Mouse (Mus musculus) hindbrain, embryonic 12.5 days (tissue): ENCODE measurements around the gene Zcchc4. TPM values are rescaled to one million over a fixed set of nuclear protein-coding genes. Genes with fewer than 3 reads are reported as not detected.

Experiments used
- ATAC-seq: fragments of 200-750 bp; cut with Nextera tagmentation; 2 replicates; pipeline ENCODE4 v1.8.0; 2017; ENCODE audit warnings: moderate TSS enrichment; ENCODE audit not compliant: low FRiP score
- H3K27ac ChIP-seq: fragments of 300-500 bp; sonication (generic); 2 replicates; pipeline ENCODE4 v1.5.1; 2016; ENCODE audit warnings: mild to moderate bottlenecking
- H3K27me3 ChIP-seq: fragments of 300-500 bp; sonication (generic); 2 replicates; pipeline ENCODE4 v1.6.1; 2016; ENCODE audit warnings: mild to moderate bottlenecking
- H3K36me3 ChIP-seq: fragments of 300-500 bp; sonication (generic); 2 replicates; pipeline ENCODE4 v1.6.1; 2016; ENCODE audit warnings: mild to moderate bottlenecking
- H3K4me1 ChIP-seq: fragments of 300-500 bp; sonication (generic); 2 replicates; pipeline ENCODE4 v1.6.1; 2016
- H3K4me2 ChIP-seq: fragments of 300-500 bp; sonication (generic); replicated peaks from 2 replicates; pipeline ENCODE4 v1.6.1; 2016; ENCODE audit warnings: mild to moderate bottlenecking
- H3K4me3 ChIP-seq: fragments of 300-500 bp; sonication (generic); 2 replicates; pipeline ENCODE4 v1.5.1; 2016; ENCODE audit warnings: mild to moderate bottlenecking
- H3K9ac ChIP-seq: fragments of 300-500 bp; sonication (generic); 2 replicates; pipeline ENCODE4 v1.6.1; 2016; ENCODE audit warnings: mild to moderate bottlenecking, moderate library complexity
- H3K9me3 ChIP-seq: fragments of 300-500 bp; sonication (generic); replicated peaks from 2 replicates; pipeline ENCODE4 v1.6.1; 2016; ENCODE audit warnings: mild to moderate bottlenecking
- WGBS: fragments of 180-500 bp; shearing (Covaris S2); methylation state at CpG from one replicate; pipeline ENCODE4 v1.1.7; 2016; 5-methylcytosine and 5-hydroxymethylcytosine counted together
- polyA plus RNA-seq: library from polyadenylated mRNA; unstranded; fragments of >200 nt; fragmentation: Nextera tagmentation; extraction: Ambion mirVana; gene quantifications from 2 replicates; pipeline ENCODE4 v1.2.1, GENCODE M21; 2016

The Zcchc4 gene
- polyA plus RNA-seq = 17.6 and 18.2 TPM in 2 replicates

DNA sequence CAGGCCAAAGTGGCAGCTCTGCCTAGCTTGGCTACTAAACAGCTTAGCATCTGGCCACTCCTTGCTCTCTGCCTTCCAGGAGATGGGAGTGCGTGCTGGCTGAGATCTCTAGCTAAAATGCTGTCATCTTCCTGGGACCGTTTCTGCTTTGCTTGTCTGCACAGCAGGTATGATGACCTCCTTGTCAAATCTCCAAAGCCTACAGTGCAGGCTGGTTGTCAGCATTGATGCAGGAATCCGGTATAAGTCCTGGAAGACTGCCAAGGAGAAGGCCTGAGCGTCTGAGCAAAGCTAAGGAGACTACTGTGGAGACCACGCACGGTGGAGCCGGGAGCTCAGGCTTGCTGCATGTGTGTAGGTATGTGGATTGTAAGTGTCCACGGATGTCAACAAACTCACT, at the start of gene Zcchc4:
TSS of gene Zcchc4 (plus strand) at position 173 of the 400 bp plus-strand sequence.
- Histone ChIP-seq H3K4me1 (no peaks in the 10 kb centered on the region), H3K4me2 (no peak within 1 kb of the TSS), H3K27me3 (no peaks in the 10 kb centered on the region), H3K9me3 (no peaks in the 10 kb centered on the region), H3K36me3 (no peaks in the 10 kb centered on the region), H3K9ac (no peak within 1 kb of the TSS), H3K27ac (no peak within 1 kb of the TSS), H3K4me3 (no peak within 1 kb of the TSS)
- no peak for ATAC-seq
- 75% methylated on average over 8 of the region's 8 CpGs for WGBS

DNA sequence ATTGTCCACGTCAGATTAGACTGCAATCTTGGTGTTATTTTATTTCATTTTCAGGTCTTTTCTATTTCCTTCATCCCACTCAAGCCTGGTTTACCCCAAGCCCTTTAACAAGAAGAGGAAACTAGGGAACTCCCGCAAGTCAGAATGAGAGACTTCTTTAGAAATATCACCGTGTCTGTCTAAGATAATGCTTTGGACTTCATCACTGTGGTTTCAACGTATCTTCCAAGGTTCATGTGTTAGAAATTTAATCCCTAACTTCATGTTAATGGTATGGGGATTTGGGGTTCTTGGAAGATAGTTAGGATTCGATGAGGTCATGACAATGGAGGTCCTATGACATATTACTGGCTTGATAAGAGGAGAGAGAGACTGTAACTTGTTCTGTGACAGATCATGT, 47.5 kb upstream of the Zcchc4 start:
- no peak for ATAC-seq
- Histone ChIP-seq H3K27ac (no peak overlapping the region), H3K36me3 (no peaks in the 10 kb centered on the region), H3K4me3 (no peak overlapping the region), H3K4me1 (no peaks in the 10 kb centered on the region), H3K27me3 (no peaks in the 10 kb centered on the region), H3K9ac (no peak overlapping the region), H3K4me2 (no peak overlapping the region), H3K9me3 (no peaks in the 10 kb centered on the region)
- WGBS = 85% methylated on average over 5 of the region's 5 CpGs

GRCm38 (mm10) chr5:52732811-52733210, 42.4 kb upstream of the Zcchc4 start:
- no peaks in the 10 kb centered on the region for H3K9me3 ChIP-seq
- no peak overlapping the region for H3K4me2 ChIP-seq
- ATAC-seq = no peak
- H3K27me3 ChIP-seq = no peaks in the 10 kb centered on the region
- no peaks in the 10 kb centered on the region for H3K4me1 ChIP-seq
- no peak overlapping the region for H3K9ac ChIP-seq
- H3K36me3 ChIP-seq = no peaks in the 10 kb centered on the region
- 78% methylated on average over 4 of the region's 4 CpGs for WGBS
- H3K4me3 ChIP-seq = no peak overlapping the region
- no peak overlapping the region for H3K27ac ChIP-seq

DNA sequence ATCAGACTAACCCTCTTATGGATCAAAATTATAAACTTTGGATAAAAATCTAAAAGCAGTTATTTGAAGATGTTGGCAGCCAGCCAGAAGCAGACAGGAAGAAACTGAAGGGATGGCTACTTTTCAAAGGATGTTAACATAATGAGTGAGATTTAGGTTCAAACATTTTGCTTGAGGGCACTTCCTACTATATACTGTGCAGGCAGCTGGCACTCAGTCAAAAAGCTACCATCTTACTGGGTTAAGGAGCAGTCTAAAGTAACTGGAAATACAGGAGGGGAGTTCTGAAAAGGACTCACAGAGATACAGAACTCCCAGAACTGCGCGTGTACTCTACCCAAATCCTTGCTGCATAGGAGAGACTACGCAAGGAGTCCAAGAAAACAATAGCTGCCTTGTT, 39.2 kb upstream of the Zcchc4 start:
- no peaks in the 10 kb centered on the region for H3K27me3 ChIP-seq
- no peaks in the 10 kb centered on the region for H3K9me3 ChIP-seq
- H3K4me1 ChIP-seq = no peaks in the 10 kb centered on the region
- no peak overlapping the region for H3K4me2 ChIP-seq
- no peak overlapping the region for H3K4me3 ChIP-seq
- ATAC-seq = no peak
- WGBS = 67% methylated on average over 3 of the region's 3 CpGs
- H3K27ac ChIP-seq = no peak overlapping the region
- H3K9ac ChIP-seq = no peak overlapping the region
- H3K36me3 ChIP-seq = no peaks in the 10 kb centered on the region

GRCm38 (mm10) chr5:52741391-52742111, 33.7 kb upstream of the Zcchc4 start, which contains the start of gene Pi4k2b:
Pi4k2b (plus strand) TSS chr5:52741574.
- H3K4me1 ChIP-seq = no peaks in the 10 kb centered on the region; the same call in 1 of the 2 replicates
- peak within 1 kb of the TSS; percentile 85 for H3K4me3 ChIP-seq
- peak within 1 kb of the TSS; percentile 77 for H3K9ac ChIP-seq
- peak within 1 kb of the TSS; percentile 79 for H3K4me2 ChIP-seq
- H3K36me3 ChIP-seq = no peaks in the 10 kb centered on the region
- peak within 1 kb of the TSS; percentile 67 for H3K27ac ChIP-seq
- WGBS = under 1% methylated on average over 32 of the region's 75 CpGs
- peak; percentile 93 for ATAC-seq
- no peaks in the 10 kb centered on the region for H3K9me3 ChIP-seq
- H3K27me3 ChIP-seq = no peaks in the 10 kb centered on the region

GRCm38 (mm10) chr5:52742112-52742813, 32.9 kb upstream of the Zcchc4 start:
- H3K4me2 ChIP-seq = peak overlapping the region; percentile 79
- 3% methylated on average over 17 of the region's 17 CpGs for WGBS
- no peak for ATAC-seq
- H3K9me3 ChIP-seq = no peaks in the 10 kb centered on the region
- no peaks in the 10 kb centered on the region; the same call in 1 of the 2 replicates for H3K4me1 ChIP-seq
- peak overlapping the region; percentile 77 for H3K9ac ChIP-seq
- H3K4me3 ChIP-seq = peak overlapping the region; percentile 85
- no peaks in the 10 kb centered on the region for H3K27me3 ChIP-seq
- H3K27ac ChIP-seq = peak overlapping the region; percentile 67
- H3K36me3 ChIP-seq = no peaks in the 10 kb centered on the region

- Histone ChIP-seq H3K36me3 (no peaks in the 10 kb centered on the region), H3K9me3 (no peaks in the 10 kb centered on the region), H3K27me3 (no peaks in the 10 kb centered on the region), H3K9ac (no peak overlapping the region), H3K27ac (no peak overlapping the region), H3K4me2 (peak overlapping the region; percentile 79), H3K4me1 (no peaks in the 10 kb centered on the region; the same call in 1 of the 2 replicates), H3K4me3 (no peak overlapping the region; the same call in 1 of the 2 replicates)
- no peak for ATAC-seq
- WGBS = 45% methylated on average over 4 of the region's 4 CpGs
These were observed 32.0 kb upstream of the Zcchc4 start for GRCm38 (mm10) chr5:52743231-52743630.

DNA sequence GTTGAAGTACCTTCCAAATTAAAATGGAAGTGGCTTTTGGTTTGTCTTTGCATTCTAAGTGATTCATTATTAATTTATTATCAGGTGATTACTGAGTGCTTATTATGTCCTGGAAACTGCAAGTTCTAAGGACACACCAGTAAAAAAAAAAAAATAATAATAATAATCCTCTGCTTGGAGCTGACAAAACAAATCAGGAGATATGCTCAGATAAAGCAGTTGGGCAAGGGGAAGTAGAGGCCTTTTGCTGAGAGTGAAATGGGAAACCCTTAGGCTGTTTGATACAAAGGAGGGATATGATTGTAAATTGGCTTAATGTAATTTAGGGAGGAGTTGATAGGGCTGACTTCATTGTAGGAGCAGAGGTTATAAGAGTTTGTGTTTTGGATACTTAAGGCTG, 28.3 kb upstream of the Zcchc4 start:
- Histone ChIP-seq H3K9me3 (no peaks in the 10 kb centered on the region), H3K9ac (no peak overlapping the region), H3K4me2 (no peak overlapping the region), H3K4me3 (no peak overlapping the region), H3K4me1 (no peaks in the 10 kb centered on the region; the same call in 1 of the 2 replicates), H3K27ac (no peak overlapping the region), H3K36me3 (no peaks in the 10 kb centered on the region), H3K27me3 (no peaks in the 10 kb centered on the region)
- ATAC-seq = no peak

DNA sequence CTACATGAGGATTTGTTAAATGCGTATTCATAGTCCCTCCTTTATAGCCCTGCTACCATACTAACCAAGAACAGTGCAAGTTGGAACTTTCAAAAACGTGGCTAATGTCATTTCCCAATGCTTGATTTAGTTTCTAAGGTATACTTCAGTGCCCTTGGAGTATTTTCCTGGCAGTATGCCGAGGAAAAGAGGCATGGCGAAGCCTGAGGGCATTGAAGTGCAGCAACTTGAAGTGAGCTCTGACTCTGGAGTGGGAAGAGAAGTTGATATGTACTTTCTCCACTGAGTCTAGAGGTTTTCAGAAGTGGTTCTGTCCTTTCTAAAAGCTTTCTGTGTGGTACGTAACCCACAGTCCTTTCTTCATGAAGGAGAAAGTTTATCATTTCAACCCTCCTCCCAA, 26.5 kb upstream of the Zcchc4 start:
- no peak overlapping the region for H3K4me2 ChIP-seq
- H3K4me1 ChIP-seq = no peaks in the 10 kb centered on the region
- no peak for ATAC-seq
- 84% methylated on average over 5 of the region's 5 CpGs for WGBS
- H3K9me3 ChIP-seq = no peaks in the 10 kb centered on the region
- no peaks in the 10 kb centered on the region for H3K36me3 ChIP-seq
- no peaks in the 10 kb centered on the region for H3K27me3 ChIP-seq
- H3K9ac ChIP-seq = no peak overlapping the region
- no peak overlapping the region for H3K27ac ChIP-seq
- no peak overlapping the region for H3K4me3 ChIP-seq

DNA sequence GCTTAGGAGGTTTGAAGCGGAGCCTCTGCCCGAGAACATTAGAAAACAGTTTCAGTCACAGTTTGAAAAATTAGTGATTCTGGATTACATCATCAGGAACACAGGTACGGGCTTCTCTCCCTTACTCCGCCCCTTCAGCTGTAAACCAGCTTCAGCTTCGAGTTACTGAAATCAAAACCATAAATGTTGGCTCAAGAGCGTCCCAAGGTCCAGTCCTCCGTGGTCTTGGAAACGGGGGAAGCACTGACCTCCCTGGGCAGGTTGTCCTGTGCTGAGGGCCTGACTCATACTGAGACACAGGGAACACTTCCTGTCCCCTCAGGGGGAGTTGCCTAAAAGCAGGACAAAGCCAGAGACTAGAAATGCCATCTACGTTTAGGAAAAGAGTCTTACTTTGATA, 22.1 kb upstream of the Zcchc4 start:
- no peak overlapping the region for H3K27ac ChIP-seq
- H3K4me2 ChIP-seq = no peak overlapping the region
- no peaks in the 10 kb centered on the region for H3K36me3 ChIP-seq
- no peak overlapping the region for H3K4me3 ChIP-seq
- ATAC-seq = no peak
- no peak overlapping the region for H3K9ac ChIP-seq
- H3K9me3 ChIP-seq = no peaks in the 10 kb centered on the region
- no peaks in the 10 kb centered on the region for H3K4me1 ChIP-seq
- no peaks in the 10 kb centered on the region for H3K27me3 ChIP-seq
- 84% methylated on average over 9 of the region's 9 CpGs for WGBS

DNA sequence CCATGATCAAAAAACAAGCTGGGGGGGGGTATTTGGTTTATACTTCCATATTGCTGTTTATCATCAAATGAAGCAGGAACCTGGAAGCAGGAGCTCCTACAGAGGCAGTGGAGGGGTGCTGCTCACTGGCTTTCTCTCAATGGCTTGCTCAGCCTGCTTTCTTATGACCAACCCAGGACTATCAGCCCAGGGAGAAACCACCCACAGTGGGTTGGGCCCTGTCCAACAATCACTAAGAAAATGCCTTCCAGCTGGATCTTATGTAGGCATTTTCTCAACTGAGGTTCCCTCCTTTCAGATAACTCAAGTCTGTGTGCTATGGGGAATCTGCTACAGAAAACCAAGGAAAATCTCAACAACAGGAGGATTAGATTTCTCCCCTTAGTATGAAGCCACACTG, 21.0 kb upstream of the Zcchc4 start:
- H3K27ac ChIP-seq = no peak overlapping the region
- no peaks in the 10 kb centered on the region for H3K9me3 ChIP-seq
- H3K27me3 ChIP-seq = no peaks in the 10 kb centered on the region
- no peak overlapping the region for H3K9ac ChIP-seq
- no peak for ATAC-seq
- no peak overlapping the region for H3K4me2 ChIP-seq
- no peak overlapping the region for H3K4me3 ChIP-seq
- no peaks in the 10 kb centered on the region for H3K36me3 ChIP-seq
- H3K4me1 ChIP-seq = no peaks in the 10 kb centered on the region

DNA sequence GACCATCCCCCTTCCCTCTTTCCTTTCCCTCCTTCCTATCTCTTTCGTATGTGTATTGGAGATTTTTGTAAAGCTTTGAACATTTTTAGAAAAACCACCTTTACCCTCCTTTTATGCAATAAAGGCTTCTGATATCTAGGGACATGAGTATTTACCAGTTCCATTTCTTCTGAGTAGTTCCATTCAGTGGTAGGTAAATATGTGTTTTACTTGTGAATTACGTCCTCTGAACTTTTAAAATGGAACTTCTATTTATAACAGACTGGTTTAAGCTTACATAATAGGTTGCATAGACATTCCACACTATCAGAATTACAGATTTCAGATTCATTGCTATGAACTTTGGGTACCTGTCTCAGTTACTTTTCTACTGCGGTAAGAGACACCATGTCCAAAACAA, 19.9 kb upstream of the Zcchc4 start:
- H3K9ac ChIP-seq = no peak overlapping the region
- no peak overlapping the region for H3K4me2 ChIP-seq
- H3K36me3 ChIP-seq = no peaks in the 10 kb centered on the region
- H3K27ac ChIP-seq = no peak overlapping the region
- H3K4me3 ChIP-seq = no peak overlapping the region
- H3K27me3 ChIP-seq = no peaks in the 10 kb centered on the region
- no peaks in the 10 kb centered on the region for H3K4me1 ChIP-seq
- no peak for ATAC-seq
- 95% methylated on average over 3 of the region's 3 CpGs for WGBS
- no peaks in the 10 kb centered on the region for H3K9me3 ChIP-seq

GRCm38 (mm10) chr5:52755989-52756388, 19.2 kb upstream of the Zcchc4 start:
- no peak for ATAC-seq
- H3K27me3 ChIP-seq = no peaks in the 10 kb centered on the region
- H3K9ac ChIP-seq = no peak overlapping the region
- no peaks in the 10 kb centered on the region for H3K36me3 ChIP-seq
- no peaks in the 10 kb centered on the region for H3K4me1 ChIP-seq
- no peaks in the 10 kb centered on the region for H3K9me3 ChIP-seq
- no peak overlapping the region for H3K4me2 ChIP-seq
- 95% methylated on average over 6 of the region's 6 CpGs for WGBS
- H3K27ac ChIP-seq = no peak overlapping the region
- H3K4me3 ChIP-seq = no peak overlapping the region
